8 mouse cellular contexts compared by ENCODE assay signal in the genomic region with DNA sequence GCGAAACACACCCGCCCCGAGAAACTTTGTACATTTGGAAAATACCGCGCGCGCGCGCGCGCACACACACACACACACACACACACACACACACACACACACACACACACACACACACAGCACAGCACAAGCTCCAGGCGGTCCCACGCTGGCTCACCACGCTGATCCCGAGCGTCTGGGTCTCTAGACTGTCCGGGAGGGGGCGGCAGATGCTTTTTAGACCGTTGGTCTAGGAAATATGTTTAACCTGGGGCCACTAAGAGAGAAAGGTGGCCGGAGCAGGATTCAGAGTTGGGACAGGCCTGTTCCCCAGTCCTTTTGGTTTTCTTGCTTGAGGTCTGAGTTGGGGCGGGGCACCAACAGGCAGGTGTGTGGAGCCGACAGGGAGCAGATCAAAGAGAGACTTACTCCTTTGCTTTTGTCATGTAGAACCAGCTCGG. TPM values are rescaled to one million over a fixed set of nuclear protein-coding genes. Genes with fewer than 3 reads are reported as not detected.
DNase-seq lines count a peak whose midpoint lies in the region; ATAC-seq and TF ChIP-seq lines count a peak whose summit lies in the region.

No protein-coding gene starts in this region.

- peak overlapping the region; percentile 66 for H3K4me2 ChIP-seq in lung, postnatal 0 days (replicated peaks; ENCODE audit: low read depth, low read length)

- peak; percentile 52 for TF ChIP-seq CTCF in brain, embryonic 14.5 days (IDR thresholded peaks at IDR 0.05; ENCODE audit: borderline replicate concordance, extremely low read depth, insufficient read depth, insufficient read length)
- peak; percentile 66 for TF ChIP-seq CTCF in heart, adult 2 months (IDR thresholded peaks at IDR 0.05)
- peak; percentile 75 for TF ChIP-seq CTCF in lung, postnatal 0 days (IDR thresholded peaks at IDR 0.05)

- DNase-seq in ovary, adult 18-20 months (ENCODE audit: low spot score), result peak; percentile 45
- no peak for DNase-seq in ovary, postnatal 10 days (ENCODE audit: low spot score)
- DNase-seq in brain, embryonic 14.5 days (ENCODE audit: low read depth), result peak; percentile 75
- peak; percentile 62 to 63 for DNase-seq in heart, adult 2 months
- peak; percentile 79 for DNase-seq in kidney, adult 9 months
- peak; percentile 84 for DNase-seq in lung, postnatal 0 days (ENCODE audit: low spot score)
- peak; percentile 40 for DNase-seq in skeletal muscle tissue, adult 2 months (ENCODE audit: low read depth, low spot score)
- DNase-seq in layer of hippocampus, adult 8-10 months (ENCODE audit: low spot score in 2 of 2), result no peak

- H3K27me3 ChIP-seq in heart, adult 2 months (ENCODE audit: control insufficient read depth, insufficient read depth, low read length), result no peaks in the 10 kb centered on the region
- no peaks in the 10 kb centered on the region for H3K27me3 ChIP-seq in lung, postnatal 0 days (replicated peaks; ENCODE audit: insufficient read depth, low read length)

- H3K36me3 ChIP-seq in heart, adult 2 months (ENCODE audit: control insufficient read depth, insufficient read depth, low read length), result no peaks in the 10 kb centered on the region
- no peaks in the 10 kb centered on the region for H3K36me3 ChIP-seq in lung, postnatal 0 days (ENCODE audit: insufficient read depth, low read length)

- no peak for TF ChIP-seq POLR2A in brain, embryonic 14.5 days (IDR thresholded peaks at IDR 0.05; ENCODE audit: borderline replicate concordance, extremely low read depth, insufficient read depth, insufficient read length, poor library complexity, severe bottlenecking)
- no peak for TF ChIP-seq POLR2A in heart, adult 2 months (IDR thresholded peaks at IDR 0.05; ENCODE audit: insufficient read depth, low read depth, low read length)

- peaks cover 2% of the 10 kb centered on the region; the same call in 1 of the 2 replicates for H3K4me1 ChIP-seq in heart, adult 2 months (ENCODE audit: control insufficient read depth, insufficient read depth, low read length)
- peaks cover 14% of the 10 kb centered on the region; the same call in 1 of the 2 replicates for H3K4me1 ChIP-seq in lung, postnatal 0 days (ENCODE audit: insufficient read depth, low read depth, low read length)

- H3K9ac ChIP-seq in heart, adult 2 months (ENCODE audit: low read depth, low read length), result peak overlapping the region; percentile 37; the same call in 1 of the 2 replicates
- 0 out of 2 replicates have a peak overlapping the region, but pooled peaks have one; percentile 16 for H3K9ac ChIP-seq in lung, postnatal 0 days (replicated peaks; ENCODE audit: low read depth)

- WGBS in heart, adult 2 months, result 7% methylated on average over 23 of the region's 23 CpGs
- 5% methylated on average over 18 of the region's 23 CpGs for WGBS in lung, postnatal 0 days

- peak overlapping the region; percentile 39; the same call in 1 of the 2 replicates for H3K4me3 ChIP-seq in heart, adult 2 months
- peak overlapping the region; percentile 35 for H3K4me3 ChIP-seq in lung, postnatal 0 days (ENCODE audit: low read depth, low read length)

- H3K79me2 ChIP-seq in heart, adult 2 months (replicated peaks; ENCODE audit: control insufficient read depth, insufficient read depth, low read length), result no peaks in the 10 kb centered on the region

- intact Hi-C loops in heart, adult 2 months (cut with DNase I), result no loop called here

- ATAC-seq in lung, postnatal 0 days, result peak; percentile 76

- TF ChIP-seq EP300 in heart, adult 2 months (IDR thresholded peaks at IDR 0.05; ENCODE audit: insufficient read depth, low read depth, low read length), result no peak
- no peak for TF ChIP-seq EP300 in lung, postnatal 0 days (IDR thresholded peaks at IDR 0.05)

- H3K9me3 ChIP-seq in lung, postnatal 0 days (ENCODE audit: low read length), result no peaks in the 10 kb centered on the region

- no peak overlapping the region for H3K27ac ChIP-seq in heart, adult 2 months
- no peak overlapping the region for H3K27ac ChIP-seq in lung, postnatal 0 days (ENCODE audit: low read length)

RNA-seq across cellular contexts. Expression of gene Fbxl14, which starts 30.4 kb away (rescaled TPM):
- polyA plus RNA-seq in brain, embryonic 14.5 days (2012; rRNA removed), result 57.6 and 75.1 TPM in 2 replicates
- total RNA-seq in heart, adult 2 months (2021), result 10 to 100 TPM; 16.0 to 16.6 TPM
- 19.7 and 20.3 TPM in 2 replicates for polyA plus RNA-seq in heart, adult 2 months (2012; rRNA removed)
- polyA plus RNA-seq in lung, postnatal 0 days (2015; fragmentation: Nextera tagmentation; extraction: Ambion mirVana), result 3.9 and 4.5 TPM in 2 replicates
- total RNA-seq in layer of hippocampus, adult 8-10 months (2022), result 10 to 100 TPM; 33.2 to 34.0 (median 33.8) TPM

RNA-seq across cellular contexts. Expression of gene Adipor2, which starts 31.6 kb away (rescaled TPM):
- polyA plus RNA-seq in brain, embryonic 14.5 days (2012; rRNA removed), result 44.4 and 45.4 TPM in 2 replicates
- total RNA-seq in heart, adult 2 months (2021), result 10 to 100 TPM; 62.7 to 63.6 TPM
- polyA plus RNA-seq in heart, adult 2 months (2012; rRNA removed), result 57.0 and 72.2 TPM in 2 replicates
- polyA plus RNA-seq in lung, postnatal 0 days (2015; fragmentation: Nextera tagmentation; extraction: Ambion mirVana), result 60.7 and 66.4 TPM in 2 replicates
- 10 to 100 TPM; 41.4 to 46.2 (median 44.2) TPM for total RNA-seq in layer of hippocampus, adult 8-10 months (2022)

Comparison
In these comparisons a context has a peak if more than half of its experiments do, and no peak if none do; other contexts are left out.
1. DNase-seq: peak in ovary, adult 18-20 months (single experiment), brain, embryonic 14.5 days (single experiment), heart, adult 2 months (2 of 2), kidney, adult 9 months (single experiment), lung, postnatal 0 days (single experiment) and skeletal muscle tissue, adult 2 months (single experiment); none in ovary, postnatal 10 days (single experiment) and layer of hippocampus, adult 8-10 months (0 of 2).
2. Peak in every context shown above with its lines, with median percentiles within 50 percentile points of each other: CTCF ChIP-seq.